Mouse (Mus musculus): ENCODE data around the gene Lcp1. TPM values are rescaled to one million over a fixed set of nuclear protein-coding genes. Genes with fewer than 3 reads are reported as not detected.

Gene Lcp1
- polyA plus RNA-seq, 1 experiment from 2014 or later: 28.9 TPM

- H3K27me3 ChIP-seq (ENCODE audit: control insufficient read depth, insufficient read depth, low read length): no peaks in the 10 kb centered on the region
- ATAC-seq (ENCODE audit: low FRiP score, low TSS enrichment): no peak
- H3K36me3 ChIP-seq (ENCODE audit: control insufficient read depth, insufficient read depth, low read length): no peaks in the 10 kb centered on the region
- DNase-seq (ENCODE audit: low spot score): no peak
- H3K9ac ChIP-seq (ENCODE audit: low read length): no peak overlapping the region
- H3K4me2 ChIP-seq (replicated peaks; ENCODE audit: low read depth): no peak overlapping the region
- H3K4me1 ChIP-seq (replicated peaks; ENCODE audit: control insufficient read depth, insufficient read depth): no peaks in the 10 kb centered on the region
- H3K9me3 ChIP-seq (ENCODE audit: control insufficient read depth, low read length): no peaks in the 10 kb centered on the region
- TF ChIP-seq EP300 (optimal IDR thresholded peaks at IDR 0.05): no peak
- no peak for TF ChIP-seq CTCF (IDR thresholded peaks at IDR 0.05; ENCODE audit: low read depth)
- H3K4me3 ChIP-seq (ENCODE audit: low read depth, low read length): no peak overlapping the region
- WGBS: 66% methylated on average over 9 of the region's 9 CpGs
- no peak overlapping the region for H3K27ac ChIP-seq (replicated peaks)
Observed at GRCm38 (mm10) chr14:75181062-75181935, 50.4 kb downstream of the Lcp1 start.

DNA sequence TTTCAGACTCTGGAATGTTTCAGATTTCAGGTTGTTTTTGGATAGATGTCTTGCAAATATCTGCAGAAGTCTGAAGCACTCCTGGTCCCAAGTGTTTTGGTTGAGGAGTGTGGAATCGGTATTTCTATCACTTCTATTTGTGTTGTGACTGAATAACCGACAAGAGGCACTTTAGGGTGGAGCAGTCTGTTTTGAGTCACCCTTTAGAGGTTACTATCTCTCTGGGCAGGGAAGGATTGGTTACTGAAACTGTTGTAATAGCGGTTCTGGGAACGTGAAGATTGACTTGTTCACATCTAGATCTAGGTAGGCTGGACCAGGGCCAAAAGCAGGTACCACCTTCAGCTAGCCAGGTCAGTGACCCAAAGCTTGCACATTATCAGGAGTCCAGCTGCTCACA is 51.5 kb downstream of the Lcp1 start:
- ATAC-seq (ENCODE audit: low FRiP score, low TSS enrichment) (no peak), DNase-seq (ENCODE audit: low spot score) (no peak)
- Histone ChIP-seq H3K9me3 (ENCODE audit: control insufficient read depth, low read length) (no peaks in the 10 kb centered on the region), H3K36me3 (ENCODE audit: control insufficient read depth, insufficient read depth, low read length) (no peaks in the 10 kb centered on the region), H3K27me3 (ENCODE audit: control insufficient read depth, insufficient read depth, low read length) (no peaks in the 10 kb centered on the region), H3K9ac (ENCODE audit: low read length) (no peak overlapping the region), H3K4me1 (replicated peaks; ENCODE audit: control insufficient read depth, insufficient read depth) (no peaks in the 10 kb centered on the region), H3K4me2 (replicated peaks; ENCODE audit: low read depth) (no peak overlapping the region), H3K27ac (replicated peaks) (no peak overlapping the region), H3K4me3 (ENCODE audit: low read depth, low read length) (no peak overlapping the region)
- TF ChIP-seq CTCF (IDR thresholded peaks at IDR 0.05; ENCODE audit: low read depth): no peak
- no peak for TF ChIP-seq EP300 (optimal IDR thresholded peaks at IDR 0.05)
- whole genome bisulfite sequencing: 48% methylated on average over 4 of the region's 4 CpGs

DNA sequence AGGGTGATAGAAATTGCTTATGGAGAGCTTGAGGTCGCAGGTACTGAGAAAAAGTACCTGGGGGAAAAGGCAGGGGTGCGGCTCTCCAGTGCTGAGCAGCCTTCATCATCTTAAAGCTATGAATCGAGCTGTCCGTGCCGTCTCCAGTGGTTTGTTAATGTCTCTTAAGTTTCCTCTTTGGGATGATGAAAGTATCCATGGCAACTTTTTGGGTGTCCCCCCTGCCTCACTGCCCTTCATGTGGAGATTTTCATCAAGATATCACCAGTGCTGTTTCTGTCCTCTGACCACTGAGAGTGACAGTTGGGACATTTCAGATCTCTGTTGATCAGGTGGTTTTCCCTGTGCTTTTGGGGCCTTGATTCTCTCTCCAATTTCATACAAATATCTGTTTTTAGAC is 51.9 kb downstream of the Lcp1 start:
- H3K9me3 ChIP-seq (ENCODE audit: control insufficient read depth, low read length): no peaks in the 10 kb centered on the region
- 86% methylated on average over 5 of the region's 5 CpGs for WGBS

GRCm38 (mm10) chr14:75184069-75184790 is 53.3 kb downstream of the Lcp1 start:
- 82% methylated on average over 4 of the region's 4 CpGs for WGBS
- Histone ChIP-seq H3K27ac (replicated peaks) (no peak overlapping the region), H3K36me3 (ENCODE audit: control insufficient read depth, insufficient read depth, low read length) (no peaks in the 10 kb centered on the region), H3K9me3 (ENCODE audit: control insufficient read depth, low read length) (no peaks in the 10 kb centered on the region), H3K4me3 (ENCODE audit: low read depth, low read length) (no peak overlapping the region), H3K27me3 (ENCODE audit: control insufficient read depth, insufficient read depth, low read length) (no peaks in the 10 kb centered on the region), H3K4me1 (replicated peaks; ENCODE audit: control insufficient read depth, insufficient read depth) (no peaks in the 10 kb centered on the region), H3K4me2 (replicated peaks; ENCODE audit: low read depth) (no peak overlapping the region), H3K9ac (ENCODE audit: low read length) (no peak overlapping the region)
- no peak for DNase-seq (ENCODE audit: low spot score)
- no peak for ATAC-seq (ENCODE audit: low FRiP score, low TSS enrichment)
- TF ChIP-seq EP300 (optimal IDR thresholded peaks at IDR 0.05) (no peak), CTCF (IDR thresholded peaks at IDR 0.05; ENCODE audit: low read depth) (no peak)

More for the DNA sequence above, 51.9 kb downstream of the Lcp1 start:
- no peak overlapping the region for H3K27ac ChIP-seq (replicated peaks)
- no peaks in the 10 kb centered on the region for H3K4me1 ChIP-seq (replicated peaks; ENCODE audit: control insufficient read depth, insufficient read depth)
- H3K27me3 ChIP-seq (ENCODE audit: control insufficient read depth, insufficient read depth, low read length): no peaks in the 10 kb centered on the region
- H3K9ac ChIP-seq (ENCODE audit: low read length): no peak overlapping the region
- DNase-seq (ENCODE audit: low spot score) (no peak), ATAC-seq (ENCODE audit: low FRiP score, low TSS enrichment) (no peak)
- no peaks in the 10 kb centered on the region for H3K36me3 ChIP-seq (ENCODE audit: control insufficient read depth, insufficient read depth, low read length)
- TF ChIP-seq EP300 (optimal IDR thresholded peaks at IDR 0.05) (no peak), CTCF (IDR thresholded peaks at IDR 0.05; ENCODE audit: low read depth) (no peak)
- no peak overlapping the region for H3K4me2 ChIP-seq (replicated peaks; ENCODE audit: low read depth)
- H3K4me3 ChIP-seq (ENCODE audit: low read depth, low read length): no peak overlapping the region

DNA sequence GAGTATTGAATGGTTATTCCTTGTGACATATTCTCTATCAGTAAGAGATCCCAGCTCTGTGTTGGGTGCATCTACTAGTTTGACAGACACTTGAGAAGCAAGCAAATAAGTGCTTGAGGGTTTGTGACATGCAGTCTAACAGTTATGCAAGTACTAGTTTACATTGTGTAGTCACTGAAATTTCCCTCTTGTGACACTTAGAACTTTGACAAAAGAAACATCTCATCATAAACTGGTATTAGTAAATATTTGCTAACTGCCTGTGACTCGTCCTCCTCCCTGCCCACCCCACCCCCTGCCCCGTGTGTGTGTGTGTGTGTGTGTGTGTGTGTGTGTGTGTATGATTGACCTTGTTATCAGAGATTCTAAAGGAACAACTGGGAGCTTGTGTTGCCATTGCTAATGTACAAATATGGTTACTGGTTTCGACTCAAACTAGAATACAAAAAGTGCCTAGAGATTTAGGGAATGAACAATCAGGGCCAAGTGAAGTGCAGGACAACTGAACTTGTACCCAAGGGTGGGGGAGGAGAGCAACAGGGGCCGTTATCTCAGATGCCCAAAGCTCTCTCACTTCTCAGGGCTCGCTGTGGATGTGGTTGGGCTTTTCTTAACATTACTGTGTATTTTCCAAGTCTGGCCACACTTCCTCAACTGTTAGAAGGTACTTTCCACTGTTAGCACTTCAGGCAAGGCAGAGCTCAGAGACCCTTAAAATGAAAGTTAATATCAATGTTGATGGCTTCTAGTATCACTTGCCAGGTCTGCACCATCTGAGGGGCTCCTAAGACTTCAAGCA is 55.1 kb downstream of the Lcp1 start:
- DNase-seq (ENCODE audit: low spot score): no peak
- 0 out of 2 replicates have a peak, but pooled peaks cover 2% of the 10 kb centered on the region for H3K36me3 ChIP-seq (ENCODE audit: control insufficient read depth, insufficient read depth, low read length)
- 44% methylated on average over 5 of the region's 5 CpGs for WGBS

More for the DNA sequence above, 55.1 kb downstream of the Lcp1 start:
- Histone ChIP-seq H3K27me3 (ENCODE audit: control insufficient read depth, insufficient read depth, low read length) (no peaks in the 10 kb centered on the region), H3K4me2 (replicated peaks; ENCODE audit: low read depth) (no peak overlapping the region), H3K4me1 (replicated peaks; ENCODE audit: control insufficient read depth, insufficient read depth) (no peaks in the 10 kb centered on the region), H3K27ac (replicated peaks) (no peak overlapping the region), H3K9ac (ENCODE audit: low read length) (no peak overlapping the region), H3K9me3 (ENCODE audit: control insufficient read depth, low read length) (no peaks in the 10 kb centered on the region), H3K4me3 (ENCODE audit: low read depth, low read length) (no peak overlapping the region)
- no peak for ATAC-seq (ENCODE audit: low FRiP score, low TSS enrichment)
- no peak for TF ChIP-seq CTCF (IDR thresholded peaks at IDR 0.05; ENCODE audit: low read depth)
- TF ChIP-seq EP300 (optimal IDR thresholded peaks at IDR 0.05): no peak

Data from stomach, postnatal 0 days (tissue).